In the genomic region with DNA sequence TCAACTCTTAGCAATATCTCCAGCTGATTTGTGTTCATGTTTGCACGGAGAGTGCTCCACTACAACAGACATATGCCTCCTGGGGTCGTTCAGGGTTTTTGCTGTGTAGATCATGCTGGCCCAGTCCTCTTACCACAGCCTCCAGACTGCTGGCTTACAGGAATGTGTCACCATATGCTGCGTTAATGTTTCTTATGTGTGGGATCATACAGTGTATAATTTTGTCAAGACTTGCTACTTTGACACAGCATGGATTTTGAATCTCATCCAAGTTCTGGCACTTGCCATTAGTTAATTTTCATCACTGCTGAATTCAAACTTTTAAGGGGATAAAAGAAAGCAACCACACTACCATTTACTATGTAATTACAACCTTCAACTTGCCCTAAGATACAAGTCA, we compare ENCODE assay signal across 8 mouse cellular contexts. TPM values are rescaled to one million over a fixed set of nuclear protein-coding genes. Genes with fewer than 3 reads are reported as not detected.
DNase-seq lines count a peak whose midpoint lies in the region; ATAC-seq and TF ChIP-seq lines count a peak whose summit lies in the region.

No protein-coding gene starts in this region.

- peak overlapping the region; percentile 91; the same call in 1 of the 2 replicates for H3K9ac ChIP-seq in embryonic facial prominence, embryonic 13.5 days
- H3K9ac ChIP-seq in hindbrain, embryonic 16.5 days (ENCODE audit: low read depth, low read length): peak overlapping the region; percentile 96; the same call in 1 of the 2 replicates
- peak overlapping the region; percentile 84; the same call in 1 of the 2 replicates for H3K9ac ChIP-seq in midbrain, postnatal 0 days (replicated peaks; ENCODE audit: low read length, poor library complexity, severe bottlenecking)

- 63% methylated on average over 3 of the region's 3 CpGs for WGBS in embryonic facial prominence, embryonic 13.5 days
- WGBS in hindbrain, embryonic 16.5 days: 45% methylated on average over 3 of the region's 3 CpGs
- WGBS in midbrain, postnatal 0 days: 54% methylated on average over 3 of the region's 3 CpGs

- peak overlapping the region; percentile 71 for H3K4me2 ChIP-seq in embryonic facial prominence, embryonic 13.5 days
- peak overlapping the region; percentile 73 for H3K4me2 ChIP-seq in hindbrain, embryonic 16.5 days (ENCODE audit: low read length)
- H3K4me2 ChIP-seq in midbrain, postnatal 0 days (ENCODE audit: low read depth, low read length, poor library complexity, severe bottlenecking): peak overlapping the region; percentile 50

- H3K9me3 ChIP-seq in embryonic facial prominence, embryonic 13.5 days: no peaks in the 10 kb centered on the region
- no peaks in the 10 kb centered on the region for H3K9me3 ChIP-seq in hindbrain, embryonic 16.5 days (ENCODE audit: control insufficient read depth, low read length)
- H3K9me3 ChIP-seq in midbrain, postnatal 0 days (ENCODE audit: low read length): no peaks in the 10 kb centered on the region

- no peaks in the 10 kb centered on the region for H3K36me3 ChIP-seq in embryonic facial prominence, embryonic 13.5 days
- 0 out of 2 replicates have a peak, but pooled peaks cover 3% of the 10 kb centered on the region for H3K36me3 ChIP-seq in hindbrain, embryonic 16.5 days (ENCODE audit: control insufficient read depth, insufficient read depth, low read length)
- H3K36me3 ChIP-seq in midbrain, postnatal 0 days (ENCODE audit: insufficient read depth, low read length): no peaks in the 10 kb centered on the region; the same call in 1 of the 2 replicates

- H3K27me3 ChIP-seq in embryonic facial prominence, embryonic 13.5 days: peaks cover 2% of the 10 kb centered on the region; the same call in 1 of the 2 replicates
- H3K27me3 ChIP-seq in hindbrain, embryonic 16.5 days (replicated peaks; ENCODE audit: control insufficient read depth, insufficient read depth, low read length): no peaks in the 10 kb centered on the region
- peaks cover 2% of the 10 kb centered on the region; the same call in 1 of the 2 replicates for H3K27me3 ChIP-seq in midbrain, postnatal 0 days (ENCODE audit: insufficient read depth, low read length)

- H3K4me3 ChIP-seq in layer of hippocampus, adult 2 months: peak overlapping the region; percentile 87
- H3K4me3 ChIP-seq in embryonic facial prominence, embryonic 13.5 days: peak overlapping the region; percentile 86
- peak overlapping the region; percentile 93 for H3K4me3 ChIP-seq in hindbrain, embryonic 16.5 days (ENCODE audit: low read length)
- H3K4me3 ChIP-seq in midbrain, postnatal 0 days (ENCODE audit: low read depth, low read length): peak overlapping the region; percentile 70

- peaks cover 4% of the 10 kb centered on the region for H3K4me1 ChIP-seq in embryonic facial prominence, embryonic 13.5 days
- peaks cover 21% of the 10 kb centered on the region for H3K4me1 ChIP-seq in hindbrain, embryonic 16.5 days (ENCODE audit: control insufficient read depth, insufficient read depth, low read depth, low read length)
- H3K4me1 ChIP-seq in midbrain, postnatal 0 days (ENCODE audit: insufficient read depth, low read length): peaks cover 8% of the 10 kb centered on the region

- TF ChIP-seq CTCF in layer of hippocampus, adult 2 months (conservative IDR thresholded peaks at IDR 0.05): no peak
- no peak for TF ChIP-seq CTCF in midbrain, postnatal 0 days (IDR thresholded peaks at IDR 0.05)

- ATAC-seq in embryonic facial prominence, embryonic 13.5 days (ENCODE audit: insufficient number of reproducible peaks, insufficient read depth, low FRiP score, low TSS enrichment, low read depth): no peak
- no peak for ATAC-seq in hindbrain, embryonic 16.5 days
- no peak for ATAC-seq in midbrain, postnatal 0 days (ENCODE audit: low FRiP score)

- H3K27ac ChIP-seq in layer of hippocampus, adult 2 months: peak overlapping the region; percentile 92
- no peak overlapping the region for H3K27ac ChIP-seq in embryonic facial prominence, embryonic 13.5 days
- H3K27ac ChIP-seq in hindbrain, embryonic 16.5 days (ENCODE audit: low read depth, low read length): peak overlapping the region; percentile 78
- peak overlapping the region; percentile 82; the same call in 1 of the 2 replicates for H3K27ac ChIP-seq in midbrain, postnatal 0 days (ENCODE audit: low read depth, low read length)

- peak in 1 of 2 experiments; percentile 11 for DNase-seq in layer of hippocampus, adult 2 months (ENCODE audit: low spot score in 2 of 2)
- no peak for DNase-seq in layer of hippocampus, postnatal 10 days (ENCODE audit: low spot score in 2 of 2)
- no peak for DNase-seq in midbrain, postnatal 0 days (ENCODE audit: low spot score)
- DNase-seq in right cerebral cortex, postnatal 10 days (ENCODE audit: low spot score in 2 of 2): no peak
- DNase-seq in natural killer cell, adult 2 months (ENCODE audit: low spot score in 2 of 2): no peak
- no peak for DNase-seq in gastrocnemius, adult 18-20 months (ENCODE audit: low spot score)

RNA-seq across cellular contexts. Expression of gene Capn7, which starts 0.7 kb away (rescaled TPM):
- 10 to 100 TPM; 35.6 to 39.4 TPM for total RNA-seq in layer of hippocampus, adult 2 months (2021)
- total RNA-seq in layer of hippocampus, postnatal 10 days (2021): 10 to 100 TPM; 39.9 to 41.5 TPM
- 41.0 and 41.1 TPM in 2 replicates for polyA plus RNA-seq in embryonic facial prominence, embryonic 13.5 days (2015; fragmentation: Nextera tagmentation; extraction: Ambion mirVana)
- 76.5 and 86.9 TPM in 2 replicates for polyA plus RNA-seq in hindbrain, embryonic 16.5 days (2015; fragmentation: Nextera tagmentation; extraction: Ambion mirVana)
- total RNA-seq in midbrain, postnatal 0 days (2014; rRNA removed): 73.7 and 84.3 TPM in 2 replicates
- polyA plus RNA-seq in midbrain, postnatal 0 days (2015; fragmentation: Nextera tagmentation; extraction: Ambion mirVana): 55.9 and 56.8 TPM in 2 replicates
- 10 to 100 TPM; 27.2 to 30.2 TPM for total RNA-seq in gastrocnemius, adult 18-20 months (2021)

RNA-seq across cellular contexts. Expression of gene Dnah1, which starts 12.1 kb away (rescaled TPM):
- 1 to 10 TPM; 4.6 to 5.8 TPM for total RNA-seq in layer of hippocampus, adult 2 months (2021)
- total RNA-seq in layer of hippocampus, postnatal 10 days (2021): 1 to 10 TPM; 2.2 to 2.4 TPM
- 7.9 and 8.1 TPM in 2 replicates for polyA plus RNA-seq in embryonic facial prominence, embryonic 13.5 days (2015; fragmentation: Nextera tagmentation; extraction: Ambion mirVana)
- 3.7 and 4.2 TPM in 2 replicates for polyA plus RNA-seq in hindbrain, embryonic 16.5 days (2015; fragmentation: Nextera tagmentation; extraction: Ambion mirVana)
- total RNA-seq in midbrain, postnatal 0 days (2014; rRNA removed): 4.2 and 7.8 TPM in 2 replicates
- polyA plus RNA-seq in midbrain, postnatal 0 days (2015; fragmentation: Nextera tagmentation; extraction: Ambion mirVana): 3.1 and 3.4 TPM in 2 replicates
- total RNA-seq in gastrocnemius, adult 18-20 months (2021): under 1 TPM; 0.14 to 0.16 TPM
